Mouse (Mus musculus) naive thymus-derived CD4-positive, alpha-beta T cell, adult 2 months (primary cell): Measurements from ENCODE around the gene Irs1.

Source experiments
- DNase-seq: peaks from one replicate; pipeline ENCODE4 v3.0.0-alpha.2; 2011; ENCODE audit warnings: low read depth

Gene Irs1

DNA sequence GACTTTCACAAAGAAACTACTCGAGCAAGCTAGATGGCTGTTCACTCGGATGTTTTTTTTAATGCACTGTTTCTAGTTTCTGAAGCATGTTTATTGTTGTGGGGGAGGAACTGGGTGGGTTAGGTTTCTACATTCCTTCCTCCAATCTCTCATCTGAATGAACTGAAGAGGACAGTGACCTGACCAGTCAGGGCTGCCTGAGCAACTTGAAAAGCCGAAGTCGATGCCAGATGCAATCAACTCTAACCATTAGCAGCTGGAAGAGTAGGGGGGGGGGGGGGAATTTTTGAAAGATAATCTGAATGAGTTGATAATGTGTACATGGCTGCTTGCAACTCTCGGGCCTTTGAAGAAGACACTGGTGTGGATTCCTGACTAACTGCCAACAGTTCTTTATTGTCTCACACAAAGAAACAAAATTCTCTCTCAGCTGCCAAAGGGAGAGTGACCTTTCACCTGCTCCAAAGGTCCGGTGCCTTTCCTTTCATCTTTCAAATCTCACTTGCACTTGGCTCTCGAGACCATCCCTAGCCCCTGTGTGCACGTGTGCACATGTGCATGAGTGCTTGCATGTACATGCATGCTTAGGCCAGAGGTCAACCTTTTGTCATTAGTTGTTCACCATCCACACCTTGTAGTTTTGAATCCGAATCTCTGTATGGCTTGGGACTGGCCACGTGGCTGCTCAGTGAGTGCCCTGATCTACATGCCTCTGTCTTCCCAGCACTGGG, 43.8 kb downstream of the Irs1 start:
- no peak for DNase-seq

DNA sequence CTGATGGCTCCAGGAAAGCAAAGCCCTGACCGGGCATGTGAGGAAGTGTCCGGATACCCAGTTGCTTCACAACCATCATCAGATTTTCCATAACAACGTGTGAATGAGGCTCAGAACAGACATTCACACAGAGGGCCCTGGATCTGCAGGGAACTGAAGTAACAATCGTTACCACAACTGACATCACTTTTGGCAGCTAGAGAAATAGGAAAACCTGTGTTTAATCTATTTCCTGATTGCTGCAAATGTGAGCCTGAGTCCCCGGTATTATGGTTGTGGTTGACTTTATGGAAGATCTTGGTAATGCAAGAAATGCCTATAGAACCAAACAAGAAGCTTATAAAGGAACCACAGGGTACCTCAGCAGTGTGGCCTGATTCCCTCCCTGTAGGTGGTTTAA, 46.2 kb downstream of the Irs1 start:
- DNase-seq: no peak

GRCm38 (mm10) chr1:82243260-82243825, 47.9 kb downstream of the Irs1 start:
- DNase-seq: no peak

DNA sequence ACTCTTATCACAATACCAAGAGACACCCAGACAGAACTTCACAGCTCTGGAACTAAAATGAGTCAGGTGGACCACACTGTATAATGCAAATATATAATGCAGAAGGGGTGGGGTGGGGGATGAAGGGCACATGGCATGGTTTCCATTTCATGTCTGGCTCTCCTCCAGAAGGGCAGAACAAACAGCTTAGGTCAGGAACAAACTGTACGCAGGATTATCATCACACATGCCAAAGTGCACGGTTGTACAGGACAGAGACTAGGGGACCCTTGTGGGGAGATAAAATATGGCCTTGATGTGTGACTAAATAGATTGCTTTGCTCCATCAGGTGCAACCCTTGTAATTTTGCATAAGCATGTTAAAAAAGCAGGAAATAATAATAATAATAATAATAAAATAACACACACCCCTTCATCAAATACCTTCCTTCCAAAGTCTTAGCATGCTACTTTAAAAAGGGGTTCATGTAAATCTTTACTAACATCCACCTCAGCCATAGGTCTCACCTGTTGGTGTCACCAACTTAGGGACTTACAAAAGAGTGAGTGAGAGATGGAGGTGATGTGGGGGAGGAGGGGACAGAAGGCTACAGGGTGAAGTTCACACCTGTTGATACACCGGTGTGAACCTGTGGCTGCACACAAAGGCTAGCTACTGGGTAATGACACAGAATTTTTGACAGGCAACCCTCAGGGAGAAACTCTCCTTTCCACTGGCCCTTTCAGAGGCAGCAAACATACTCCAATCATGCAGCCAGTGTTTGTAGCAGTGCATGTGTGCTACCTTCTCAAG, 51.6 kb downstream of the Irs1 start:
- DNase-seq: no peak

GRCm38 (mm10) chr1:82238245-82238644, 53.0 kb downstream of the Irs1 start:
- no peak for DNase-seq

GRCm38 (mm10) chr1:82235455-82236104, 55.6 kb downstream of the Irs1 start:
- no peak for DNase-seq

DNA sequence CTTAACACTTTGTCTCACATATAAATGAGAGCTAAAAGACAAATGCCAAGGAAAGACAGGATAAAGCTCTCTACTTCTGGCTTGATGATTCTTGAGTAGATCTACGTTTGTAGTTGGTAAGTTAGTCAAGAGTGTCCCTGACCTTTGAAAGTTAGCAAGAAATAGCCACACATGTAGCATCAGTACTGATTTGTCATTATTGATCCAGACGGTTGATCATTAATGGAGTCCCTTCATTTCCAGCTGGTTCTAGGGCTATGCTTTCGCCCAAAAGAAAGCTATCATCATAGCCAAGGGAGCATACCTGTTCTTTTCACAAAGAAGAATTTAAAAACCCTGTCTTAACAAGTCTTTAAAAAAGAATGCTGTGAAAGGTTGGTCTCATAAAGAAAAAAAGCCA, 56.6 kb downstream of the Irs1 start:
- DNase-seq: no peak

GRCm38 (mm10) chr1:82232812-82233211, 58.4 kb downstream of the Irs1 start, which contains the start of gene Gm9747:
TSS of gene Gm9747 (plus strand) at chr1:82233112.
- no peak for DNase-seq

- no peak for DNase-seq
These were observed 62.4 kb downstream of the Irs1 start for GRCm38 (mm10) chr1:82228841-82229240.

- DNase-seq: no peak
These were observed 68.0 kb downstream of the Irs1 start for GRCm38 (mm10) chr1:82223042-82223795.

- no peak for DNase-seq
These were observed 69.8 kb downstream of the Irs1 start for GRCm38 (mm10) chr1:82221462-82221861.

DNA sequence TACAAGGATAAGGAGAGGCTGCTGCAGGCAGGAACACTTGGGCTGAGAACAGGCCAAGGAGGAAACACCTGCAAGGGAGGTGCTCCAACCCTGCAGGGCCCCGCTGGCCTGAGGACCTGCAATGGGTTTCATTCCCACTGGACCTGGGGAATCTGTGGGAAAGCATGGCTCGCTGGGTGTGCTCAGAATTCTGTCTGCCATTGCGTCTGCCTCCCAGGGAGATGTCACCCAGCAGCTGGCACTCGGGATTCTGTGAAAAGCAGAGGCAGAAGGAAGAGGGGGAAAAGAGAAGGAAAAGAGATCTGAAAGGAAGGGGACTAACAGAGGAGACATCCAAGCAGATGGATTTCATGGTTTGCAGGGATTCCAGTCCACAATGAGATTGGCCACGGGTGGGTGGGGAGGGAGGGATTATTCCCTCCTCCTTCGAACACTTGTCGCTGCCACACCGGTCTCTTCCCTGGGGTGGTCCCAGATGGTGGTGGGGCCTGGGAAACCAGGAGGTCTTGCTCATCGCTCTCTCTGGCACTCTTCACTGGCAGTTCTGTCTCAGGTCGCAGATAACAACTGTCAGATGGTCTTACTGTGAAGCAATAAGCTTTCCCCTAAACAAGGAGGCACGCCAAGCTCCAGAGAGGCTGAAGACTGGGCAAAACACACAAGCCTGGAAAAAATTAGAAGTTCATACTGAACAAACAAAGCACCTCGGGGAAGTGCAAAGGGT, 70.4 kb downstream of the Irs1 start:
- DNase-seq: no peak

- no peak for DNase-seq
These were observed 83.7 kb downstream of the Irs1 start for GRCm38 (mm10) chr1:82207511-82207910.

DNA sequence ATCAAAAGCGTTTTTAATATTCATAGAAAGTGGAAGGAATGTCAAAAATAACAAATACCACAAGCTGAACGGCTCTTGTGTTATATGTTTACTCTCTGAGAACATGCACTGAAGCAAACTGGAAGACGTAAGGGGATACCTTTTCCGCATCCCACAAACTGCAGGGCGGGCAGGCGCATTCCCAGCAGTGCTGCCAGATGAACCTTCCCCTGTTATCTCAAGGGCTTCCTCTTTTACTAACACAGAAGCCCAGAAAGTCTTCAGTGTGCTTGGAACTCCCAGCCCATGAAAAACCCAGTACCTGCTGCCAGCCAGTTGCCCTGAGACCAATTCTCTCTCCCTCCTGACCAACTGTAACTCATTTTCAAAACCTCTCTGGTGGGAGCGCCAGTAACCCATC, 90.6 kb downstream of the Irs1 start:
- DNase-seq: no peak

DNA sequence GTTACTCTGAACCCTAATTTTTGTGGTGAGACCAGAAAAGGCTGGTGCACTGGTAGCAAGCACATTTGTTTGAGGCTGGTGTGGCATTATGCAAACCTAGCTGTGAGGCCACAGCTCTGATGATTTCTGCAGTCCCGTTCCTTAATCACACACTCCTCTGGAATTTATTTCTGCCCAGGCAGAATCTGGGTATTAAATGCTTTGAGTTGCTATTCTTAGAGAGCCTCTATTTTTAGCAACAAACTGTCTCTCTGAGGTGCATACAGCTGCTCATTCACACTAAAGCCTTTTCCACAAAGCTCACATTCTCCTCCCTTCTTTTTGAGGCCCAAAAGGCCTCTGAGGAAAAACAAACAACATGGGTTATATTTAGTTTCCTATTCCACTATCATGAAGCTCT, 91.3 kb downstream of the Irs1 start:
- DNase-seq: no peak

- no peak for DNase-seq
These were observed 99.6 kb downstream of the Irs1 start for GRCm38 (mm10) chr1:82191579-82191978.

DNA sequence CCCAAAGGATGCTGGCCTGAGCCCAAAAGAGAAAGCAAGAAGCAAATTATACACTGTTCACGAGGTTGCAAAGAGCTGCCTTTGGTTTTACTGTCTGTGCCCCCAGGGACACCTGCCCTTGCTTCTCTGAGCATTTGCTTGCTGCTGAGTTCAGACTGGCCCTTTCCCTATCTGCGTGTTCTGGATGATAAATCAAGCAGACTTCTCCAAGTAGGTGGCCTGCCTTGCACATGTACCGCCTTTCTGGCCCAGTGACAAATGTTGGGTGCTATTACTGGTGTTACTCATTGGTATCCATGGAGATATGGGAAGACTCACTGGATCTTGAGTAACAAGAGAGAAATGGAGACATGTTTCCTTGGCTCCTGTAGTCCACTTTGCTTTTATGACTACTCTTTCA, 101.7 kb downstream of the Irs1 start:
- DNase-seq: no peak

DNA sequence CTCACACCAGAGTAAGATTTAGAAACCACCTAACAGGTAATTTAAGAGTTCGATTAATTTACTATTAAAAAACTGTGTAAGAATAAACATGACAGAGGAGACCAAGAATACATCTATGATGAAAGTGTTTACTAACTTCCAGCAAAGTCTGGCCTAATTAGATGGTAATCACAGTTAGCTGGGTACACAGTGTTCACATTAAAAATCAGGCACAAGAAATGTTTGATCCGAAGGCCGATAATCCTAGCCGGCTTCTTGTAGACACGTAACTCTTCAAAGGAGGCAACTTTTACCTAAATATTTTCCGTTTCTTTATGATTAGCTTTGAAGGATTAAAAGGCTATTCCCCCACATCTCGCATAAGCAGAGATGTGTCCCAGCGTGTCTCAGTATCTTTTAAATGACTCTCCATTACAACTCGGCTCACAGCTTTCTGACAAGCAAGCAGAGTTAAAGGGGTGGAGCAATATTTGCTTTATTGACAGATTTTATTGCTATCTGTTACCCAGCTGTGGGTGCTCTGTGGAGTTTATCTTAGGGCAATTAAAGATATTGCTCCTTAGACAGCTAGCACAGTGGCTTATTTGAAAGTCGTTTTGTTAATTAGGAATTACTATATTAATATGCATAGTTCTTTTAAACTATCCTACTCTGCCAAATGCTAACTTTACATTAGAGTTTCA, 102.5 kb downstream of the Irs1 start:
- DNase-seq: no peak

GRCm38 (mm10) chr1:82183913-82184442, 107.2 kb downstream of the Irs1 start:
- no peak for DNase-seq
